Mouse (Mus musculus) heart, adult 9 months (tissue): Measurements from ENCODE around the gene Dnajb8.
A peak's percentile ranks its signal among the peaks of the same experiment; 100 is the strongest.

Experiments used
- DNase-seq, 2 experiments: peaks; one replicate each; pipeline ENCODE4 v3.0.0; 2022; ENCODE audit warnings: low spot score in 2 of 2

Gene Dnajb8

GRCm38 (mm10) chr6:88278141-88278540 is 56.1 kb downstream of the Dnajb8 start:
- no peak for DNase-seq

- DNase-seq: peak; percentile 66 to 72
Observed at GRCm38 (mm10) chr6:88290129-88290766, 68.2 kb downstream of the Dnajb8 start.

GRCm38 (mm10) chr6:88292274-88292909 is 70.3 kb downstream of the Dnajb8 start:
- no peak for DNase-seq

GRCm38 (mm10) chr6:88299491-88299890 is 77.4 kb downstream of the Dnajb8 start:
- DNase-seq: no peak

GRCm38 (mm10) chr6:88301234-88301633 is 79.2 kb downstream of the Dnajb8 start:
- DNase-seq: no peak
